Mouse (Mus musculus) neural tube, embryonic 13.5 days (tissue): ENCODE data around the gene Hist1h2bj. TPM values are rescaled to one million over a fixed set of nuclear protein-coding genes. Genes with fewer than 3 reads are reported as not detected.
A peak's percentile ranks its signal among the peaks of the same experiment; 100 is the strongest.
"Not testable (repeated sequence)": the region's sequence is repeated elsewhere in the genome, so short reads cannot be mapped to it uniquely, and the experiment has no call there.

Experiments
- ATAC-seq: fragments of 200-750 bp; cut with Nextera tagmentation; 2 replicates; pipeline ENCODE4 v1.8.0; 2017; ENCODE audit warnings: low read depth, mild to moderate bottlenecking, moderate TSS enrichment, moderate library complexity
- H3K27ac ChIP-seq: fragments of 300-500 bp; sonication (generic); replicated peaks from 2 replicates; pipeline ENCODE4 v1.5.1; 2015; ENCODE audit warnings: moderate library complexity, mild to moderate bottlenecking, inconsistent platforms
- H3K27me3 ChIP-seq: fragments of 300-500 bp; sonication (generic); 2 replicates; pipeline ENCODE4 v1.6.1; 2015; ENCODE audit warnings: mild to moderate bottlenecking, inconsistent platforms
- H3K36me3 ChIP-seq: fragments of 300-500 bp; sonication (generic); 2 replicates; pipeline ENCODE4 v1.6.1; 2015; ENCODE audit warnings: mild to moderate bottlenecking, inconsistent platforms
- H3K4me1 ChIP-seq: fragments of 300-500 bp; sonication (generic); replicated peaks from 2 replicates; pipeline ENCODE4 v1.6.1; 2015; ENCODE audit warnings: inconsistent platforms
- H3K4me2 ChIP-seq: fragments of 300-500 bp; sonication (generic); 2 replicates; pipeline ENCODE4 v1.6.1; 2015; ENCODE audit warnings: inconsistent platforms, mild to moderate bottlenecking, moderate library complexity
- H3K4me3 ChIP-seq: fragments of 300-500 bp; sonication (generic); 2 replicates; pipeline ENCODE4 v1.5.1; 2015; ENCODE audit warnings: mild to moderate bottlenecking, inconsistent platforms
- H3K9ac ChIP-seq: fragments of 300-500 bp; sonication (generic); 2 replicates; pipeline ENCODE4 v1.6.1; 2015; ENCODE audit warnings: moderate library complexity, mild to moderate bottlenecking, inconsistent platforms
- H3K9me3 ChIP-seq: fragments of 300-500 bp; sonication (generic); 2 replicates; pipeline ENCODE4 v1.6.1; 2016; ENCODE audit warnings: inconsistent platforms
- WGBS: fragments of 180-500 bp; shearing (Covaris S2); methylation state at CpG from one replicate; pipeline ENCODE4 v1.1.7; 2015; 5-methylcytosine and 5-hydroxymethylcytosine counted together
- polyA plus RNA-seq: library from polyadenylated mRNA; unstranded; fragments of >200 nt; fragmentation: Nextera tagmentation; extraction: Ambion mirVana; gene quantifications from 2 replicates; pipeline ENCODE4 v1.2.1, GENCODE M21; 2015

Hist1h2bj gene
- polyA plus RNA-seq, 1 experiment from 2014 or later: 2.7 TPM

DNA sequence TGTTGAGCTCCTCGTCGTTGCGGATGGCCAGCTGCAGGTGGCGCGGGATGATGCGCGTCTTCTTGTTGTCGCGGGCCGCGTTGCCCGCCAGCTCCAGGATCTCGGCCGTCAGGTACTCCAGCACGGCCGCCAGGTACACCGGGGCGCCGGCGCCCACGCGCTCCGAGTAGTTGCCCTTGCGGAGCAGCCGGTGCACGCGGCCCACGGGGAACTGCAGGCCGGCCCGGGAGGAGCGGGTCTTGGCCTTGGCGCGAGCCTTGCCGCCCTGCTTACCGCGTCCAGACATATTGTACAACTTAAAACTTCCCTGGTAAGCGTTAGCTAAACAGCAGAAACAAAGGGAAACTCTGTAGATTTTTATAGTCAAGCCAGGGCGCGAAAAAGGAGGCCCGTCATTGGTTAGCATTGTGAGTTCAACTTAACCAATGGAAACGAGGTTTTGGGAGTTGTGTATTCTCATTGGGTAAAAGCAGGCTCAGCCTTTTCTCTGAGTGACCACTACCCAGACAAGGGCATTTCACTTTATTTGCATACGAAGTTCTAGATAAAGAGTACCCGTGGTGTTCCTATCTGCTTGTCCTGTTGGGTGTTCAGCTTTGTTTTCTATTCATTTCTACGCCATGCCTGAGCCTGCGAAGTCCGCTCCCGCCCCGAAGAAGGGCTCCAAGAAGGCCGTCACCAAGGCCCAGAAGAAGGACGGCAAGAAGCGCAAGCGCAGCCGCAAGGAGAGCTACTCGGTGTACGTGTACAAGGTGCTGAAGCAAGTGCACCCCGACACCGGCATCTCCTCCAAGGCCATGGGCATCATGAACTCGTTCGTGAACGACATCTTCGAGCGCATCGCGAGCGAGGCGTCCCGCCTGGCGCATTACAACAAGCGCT, 7.5 kb upstream of the Hist1h2bj start, which contains the start of the genes Hist1h2ah and Hist1h2bk:
TSS of gene Hist1h2ah (minus strand) at position 302 of the 882 bp plus-strand sequence.
TSS of gene Hist1h2bk (plus strand) at position 604 of the 882 bp plus-strand sequence.
- Histone ChIP-seq H3K4me2 (peak within 1 kb of the TSS; percentile 72), H3K4me1 (peaks cover 26% of the 10 kb centered on the region), H3K9ac (peak within 1 kb of the TSS; percentile 70), H3K27ac (peak within 1 kb of the TSS; percentile 79), H3K4me3 (peak within 1 kb of the TSS; percentile 42)
- H3K27me3 ChIP-seq, H3K9me3 ChIP-seq, H3K36me3 ChIP-seq: not testable (repeated sequence)
- under 1% methylated on average over 26 of the region's 69 CpGs for WGBS
- ATAC-seq: peak; percentile 98

DNA sequence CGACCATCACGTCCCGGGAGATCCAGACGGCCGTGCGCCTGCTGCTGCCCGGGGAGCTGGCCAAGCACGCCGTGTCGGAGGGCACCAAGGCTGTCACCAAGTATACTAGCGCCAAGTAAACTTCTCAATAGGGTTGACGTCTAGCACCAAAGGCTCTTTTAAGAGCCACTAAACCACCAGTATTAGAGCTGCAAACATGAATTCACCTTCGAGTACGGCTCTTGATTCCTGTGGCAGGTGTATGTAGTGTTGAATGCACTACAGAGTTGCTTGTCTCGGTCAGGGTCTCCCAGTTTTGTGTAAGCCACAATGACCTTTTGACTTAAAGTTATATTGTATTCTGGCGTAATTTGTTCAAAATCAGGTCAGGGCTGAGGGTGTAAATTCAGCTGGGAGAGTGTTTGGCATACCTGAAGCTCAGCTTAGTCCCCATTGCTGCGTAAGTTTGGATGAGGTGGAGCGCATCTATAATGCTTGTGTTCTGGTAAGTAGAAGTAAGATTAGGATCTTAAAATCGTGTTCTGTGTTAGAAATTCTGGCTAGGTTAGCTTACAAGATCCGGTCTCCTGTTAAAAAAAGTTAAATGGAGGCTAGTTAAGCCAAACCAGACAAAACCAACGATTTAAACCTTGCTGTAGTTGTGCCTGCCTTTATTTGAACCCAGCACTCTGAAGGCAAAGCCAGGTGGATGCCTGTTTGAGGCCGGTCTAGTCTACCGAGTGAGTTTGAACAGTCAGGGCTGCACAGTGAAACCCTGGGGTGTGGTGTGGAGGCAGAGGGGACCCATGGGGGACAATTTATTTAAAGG, 6.7 kb upstream of the Hist1h2bj start:
- Histone ChIP-seq H3K4me1 (peaks cover 30% of the 10 kb centered on the region), H3K27ac (peak overlapping the region; percentile 74), H3K4me3 (peak overlapping the region; percentile 42)

DNA sequence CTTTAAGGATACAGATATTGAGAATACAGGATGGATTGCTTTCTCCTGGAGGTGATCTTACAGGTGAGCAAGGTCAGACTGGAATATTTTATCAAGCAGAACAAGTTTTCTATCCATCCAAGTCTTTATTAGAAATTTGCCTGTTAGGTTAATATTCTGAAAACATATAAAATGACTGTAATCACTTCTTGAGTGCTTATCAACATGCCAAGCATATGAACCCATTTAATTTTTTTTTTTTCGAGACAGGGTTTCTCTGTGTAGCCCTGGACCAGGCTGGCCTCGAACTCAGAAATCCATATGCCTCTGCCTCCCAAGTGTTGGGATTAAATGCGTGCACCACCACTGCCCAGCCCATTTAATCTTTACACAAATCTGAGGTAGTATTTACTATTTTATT, 6.0 kb upstream of the Hist1h2bj start:
- H3K27me3 ChIP-seq: no peaks in the 10 kb centered on the region
- H3K4me1 ChIP-seq: peaks cover 35% of the 10 kb centered on the region
- peak overlapping the region; percentile 72 for H3K4me2 ChIP-seq
- peak overlapping the region; percentile 42; the same call in 1 of the 2 replicates for H3K4me3 ChIP-seq
- ATAC-seq: no peak
- WGBS: 64% methylated on average over 3 of the region's 3 CpGs
- peak overlapping the region; percentile 70 for H3K9ac ChIP-seq
- H3K9me3 ChIP-seq: no peaks in the 10 kb centered on the region
- H3K36me3 ChIP-seq: no peaks in the 10 kb centered on the region
- H3K27ac ChIP-seq: 0 out of 2 replicates have a peak overlapping the region, but pooled peaks have one; percentile 74

More for the DNA sequence above, 6.7 kb upstream of the Hist1h2bj start:
- ATAC-seq: peak; percentile 16; the same call in 1 of the 2 replicates
- Histone ChIP-seq H3K4me2 (peak overlapping the region; percentile 72), H3K36me3 (no peaks in the 10 kb centered on the region), H3K9ac (peak overlapping the region; percentile 70), H3K9me3 (no peaks in the 10 kb centered on the region), H3K27me3 (no peaks in the 10 kb centered on the region)
- 3% methylated on average over 21 of the region's 23 CpGs for WGBS

DNA sequence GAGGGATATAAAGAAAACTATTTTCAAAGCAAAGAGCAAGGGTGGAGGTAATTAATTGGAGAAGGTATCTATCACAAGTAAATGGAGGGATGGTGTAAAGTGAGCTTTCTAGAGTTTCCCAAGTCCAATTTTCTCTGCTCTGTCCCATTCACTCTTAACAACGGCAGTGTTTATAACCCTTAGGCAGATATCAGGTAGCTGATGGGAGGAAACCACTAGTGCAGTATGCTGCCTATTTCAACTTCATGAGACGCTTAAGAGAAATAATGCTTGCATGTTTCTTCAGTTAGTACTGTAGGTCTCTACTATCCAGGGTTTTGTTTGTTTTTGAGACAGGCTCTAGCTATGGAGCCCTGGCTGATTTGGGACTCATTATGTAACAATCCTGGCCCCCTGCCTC, 5.6 kb upstream of the Hist1h2bj start:
- H3K9ac ChIP-seq: no peak overlapping the region
- peaks cover 38% of the 10 kb centered on the region for H3K4me1 ChIP-seq
- ATAC-seq: no peak
- H3K9me3 ChIP-seq: no peaks in the 10 kb centered on the region
- no peaks in the 10 kb centered on the region for H3K36me3 ChIP-seq
- no peak overlapping the region for H3K4me3 ChIP-seq
- 0 out of 2 replicates have a peak overlapping the region, but pooled peaks have one; percentile 72 for H3K4me2 ChIP-seq
- 63% methylated on average over 2 of the region's 2 CpGs for WGBS
- H3K27ac ChIP-seq: no peak overlapping the region
- H3K27me3 ChIP-seq: no peaks in the 10 kb centered on the region

DNA sequence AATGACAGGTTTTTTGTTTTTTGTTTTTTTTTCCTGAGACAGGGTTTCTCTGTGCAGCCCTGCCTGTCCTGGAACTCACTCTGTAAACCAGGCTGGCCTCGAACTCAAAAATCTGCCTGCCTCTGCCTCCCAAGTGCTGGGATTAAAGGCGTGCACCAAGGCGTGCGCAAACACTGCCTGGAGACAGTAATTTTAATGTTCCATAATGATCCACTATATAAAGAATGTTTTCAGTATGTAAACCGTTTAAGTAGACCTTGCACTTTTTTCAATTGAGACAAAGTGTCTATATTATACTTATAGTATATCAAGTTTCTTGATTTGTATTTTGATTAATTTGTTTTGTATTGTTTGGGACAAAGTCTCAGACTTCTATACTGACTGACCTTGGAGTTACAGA, 3.6 kb upstream of the Hist1h2bj start:
- H3K4me3 ChIP-seq: no peak overlapping the region
- no peak overlapping the region for H3K27ac ChIP-seq
- no peaks in the 10 kb centered on the region for H3K9me3 ChIP-seq
- H3K9ac ChIP-seq: no peak overlapping the region
- WGBS: 59% methylated on average over 5 of the region's 5 CpGs
- H3K4me2 ChIP-seq: no peak overlapping the region
- no peak for ATAC-seq
- peaks cover 41% of the 10 kb centered on the region for H3K4me1 ChIP-seq
- H3K27me3 ChIP-seq: no peaks in the 10 kb centered on the region
- H3K36me3 ChIP-seq: no peaks in the 10 kb centered on the region

DNA sequence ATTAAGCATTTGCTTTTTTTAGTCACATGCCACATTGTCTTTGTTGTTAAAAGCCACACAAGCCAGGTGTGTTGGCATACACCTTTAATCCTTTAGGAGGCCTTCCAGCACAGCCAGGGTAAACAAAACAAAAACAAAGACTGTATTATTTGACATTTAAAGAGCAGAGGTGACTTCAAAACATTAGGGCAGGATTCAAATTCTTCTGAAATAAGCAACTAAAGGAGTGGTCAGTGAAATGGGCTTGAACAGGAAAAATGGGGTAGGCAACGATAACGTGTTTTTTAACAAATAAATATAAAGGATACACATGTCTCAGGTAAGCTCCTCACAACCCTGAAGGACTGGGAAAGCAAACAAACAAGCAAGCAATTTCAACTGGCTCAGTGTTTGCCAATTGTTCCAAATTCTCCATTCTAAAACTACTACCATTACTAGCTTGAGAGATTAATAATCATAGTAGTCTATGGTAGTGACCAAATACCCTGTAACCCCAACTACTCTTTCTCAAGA, 3.0 kb upstream of the Hist1h2bj start:
- no peak overlapping the region; the same call in 1 of the 2 replicates for H3K9ac ChIP-seq
- 11% methylated on average over 2 of the region's 2 CpGs for WGBS
- ATAC-seq: no peak
- no peak overlapping the region for H3K27ac ChIP-seq
- H3K4me1 ChIP-seq: peaks cover 39% of the 10 kb centered on the region
- H3K4me2 ChIP-seq: peak overlapping the region; percentile 78
- H3K27me3 ChIP-seq: no peaks in the 10 kb centered on the region
- no peaks in the 10 kb centered on the region for H3K9me3 ChIP-seq
- no peaks in the 10 kb centered on the region for H3K36me3 ChIP-seq
- peak overlapping the region; percentile 41 for H3K4me3 ChIP-seq

DNA sequence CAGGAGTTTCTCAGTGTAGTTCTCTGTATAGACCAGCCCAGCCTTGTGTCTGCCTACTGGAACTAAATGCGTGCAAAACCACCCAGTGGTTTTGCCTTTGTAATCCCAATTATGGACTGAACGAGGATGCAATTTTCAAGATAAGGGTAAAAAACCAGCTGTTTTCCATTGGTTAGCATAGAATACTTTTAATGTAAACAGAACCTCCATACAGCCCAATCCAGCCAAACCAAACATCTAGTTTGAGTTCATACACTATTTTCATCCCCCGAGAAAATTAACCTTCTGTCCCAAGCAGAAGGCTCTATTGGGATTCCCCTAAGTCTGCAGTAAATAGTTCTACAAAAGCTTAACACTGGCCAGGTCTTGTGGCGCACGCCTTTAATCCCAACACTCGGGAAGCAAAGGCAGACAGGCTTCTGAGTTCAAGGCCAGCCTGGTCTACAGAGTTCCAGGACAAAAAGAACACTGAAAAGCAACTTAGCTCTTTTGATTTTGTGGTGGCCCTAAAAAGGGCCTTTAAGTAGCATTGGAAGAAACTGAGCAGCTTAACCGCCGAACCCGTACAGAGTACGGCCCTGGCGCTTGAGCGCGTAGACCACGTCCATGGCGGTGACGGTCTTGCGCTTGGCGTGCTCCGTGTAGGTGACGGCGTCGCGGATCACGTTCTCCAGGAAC, 2.4 kb upstream of the Hist1h2bj start:
- peak overlapping the region; percentile 41 for H3K4me3 ChIP-seq
- H3K9me3 ChIP-seq: no peaks in the 10 kb centered on the region
- WGBS: under 1% methylated on average over 20 of the region's 24 CpGs
- no peaks in the 10 kb centered on the region for H3K27me3 ChIP-seq
- H3K36me3 ChIP-seq: no peaks in the 10 kb centered on the region
- peaks cover 38% of the 10 kb centered on the region for H3K4me1 ChIP-seq
- 0 out of 2 replicates have a peak, but pooled peaks have one; percentile 6 for ATAC-seq
- H3K4me2 ChIP-seq: peak overlapping the region; percentile 78
- H3K27ac ChIP-seq: peak overlapping the region; percentile 88
- H3K9ac ChIP-seq: peak overlapping the region; percentile 66

DNA sequence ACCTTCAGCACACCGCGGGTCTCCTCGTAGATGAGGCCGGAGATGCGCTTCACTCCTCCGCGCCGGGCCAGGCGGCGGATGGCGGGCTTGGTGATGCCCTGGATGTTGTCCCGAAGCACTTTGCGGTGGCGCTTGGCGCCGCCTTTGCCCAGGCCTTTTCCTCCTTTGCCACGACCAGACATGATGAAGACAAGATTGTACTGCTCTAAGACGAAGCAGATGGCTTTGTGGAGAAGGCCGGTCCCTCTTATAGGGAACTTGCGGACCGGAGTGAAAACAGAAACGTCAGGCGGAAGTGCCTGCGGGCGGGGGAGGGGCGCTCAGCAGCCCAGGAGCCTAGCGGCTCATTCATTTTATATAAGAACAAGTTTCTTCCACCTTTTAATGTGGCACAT, 1.9 kb upstream of the Hist1h2bj start, which contains the start of gene Hist1h4i:
TSS of gene Hist1h4i (minus strand) at position 221 of the 395 bp plus-strand sequence.
- Histone ChIP-seq H3K4me3 (peak within 1 kb of the TSS; percentile 41), H3K4me2 (peak within 1 kb of the TSS; percentile 78), H3K27ac (peak within 1 kb of the TSS; percentile 88), H3K9ac (peak within 1 kb of the TSS; percentile 66), H3K4me1 (peaks cover 37% of the 10 kb centered on the region)
- peak; percentile 49 for ATAC-seq
- H3K36me3 ChIP-seq, H3K27me3 ChIP-seq, H3K9me3 ChIP-seq: not testable (repeated sequence)
- WGBS: 0% methylated on average over 22 of the region's 27 CpGs

DNA sequence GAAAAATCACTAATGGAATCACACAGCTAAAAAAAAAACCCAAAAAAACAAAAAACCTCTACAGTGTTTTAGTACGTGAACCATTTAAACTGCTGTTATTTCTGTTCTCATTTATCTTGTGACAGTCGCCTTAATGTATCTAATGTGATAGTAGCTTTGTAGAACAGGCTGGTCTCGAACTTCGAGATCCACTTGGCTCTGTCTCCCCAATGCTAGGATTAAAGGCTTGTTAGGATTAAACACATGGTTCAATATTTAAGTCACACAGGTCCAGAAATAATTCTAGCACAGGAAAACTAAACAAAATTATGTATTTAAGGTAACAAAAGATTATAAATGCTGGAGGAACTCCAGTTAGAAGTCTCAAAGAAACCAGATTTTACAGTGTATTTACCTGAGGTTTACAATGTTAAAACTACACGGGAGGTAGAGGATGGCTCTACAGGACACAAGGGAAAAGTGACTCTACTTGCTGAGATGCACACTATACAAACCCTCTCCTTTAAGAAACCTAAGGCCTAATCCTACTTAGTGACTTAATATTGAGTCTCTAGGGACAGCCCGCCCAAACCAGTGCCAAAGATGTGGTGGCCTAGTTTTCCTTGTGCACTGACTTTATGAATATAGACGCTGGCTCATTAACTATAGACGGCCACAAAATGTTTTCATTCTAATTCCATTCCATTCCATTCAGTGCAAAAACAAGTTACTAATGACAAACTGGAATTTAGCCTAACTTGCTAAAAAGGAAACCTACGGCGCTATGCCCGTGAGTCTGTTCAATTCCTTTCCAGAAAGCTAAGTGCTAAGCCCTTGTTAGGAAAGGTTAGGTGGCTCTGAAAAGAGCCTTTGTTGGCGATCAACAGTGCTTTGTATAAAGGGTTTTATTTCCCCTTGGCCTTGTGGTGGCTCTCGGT, 1.1 kb upstream of the Hist1h2bj start:
- H3K36me3 ChIP-seq: no peaks in the 10 kb centered on the region
- H3K4me1 ChIP-seq: peaks cover 30% of the 10 kb centered on the region
- peak overlapping the region; percentile 88 for H3K27ac ChIP-seq
- no peak; the same call in 1 of the 2 replicates for ATAC-seq
- no peaks in the 10 kb centered on the region for H3K27me3 ChIP-seq
- peak overlapping the region; percentile 64 for H3K9ac ChIP-seq
- H3K9me3 ChIP-seq: no peaks in the 10 kb centered on the region
- peak overlapping the region; percentile 78 for H3K4me2 ChIP-seq
- WGBS: 3% methylated on average over 13 of the region's 13 CpGs
- peak overlapping the region; percentile 38 for H3K4me3 ChIP-seq

DNA sequence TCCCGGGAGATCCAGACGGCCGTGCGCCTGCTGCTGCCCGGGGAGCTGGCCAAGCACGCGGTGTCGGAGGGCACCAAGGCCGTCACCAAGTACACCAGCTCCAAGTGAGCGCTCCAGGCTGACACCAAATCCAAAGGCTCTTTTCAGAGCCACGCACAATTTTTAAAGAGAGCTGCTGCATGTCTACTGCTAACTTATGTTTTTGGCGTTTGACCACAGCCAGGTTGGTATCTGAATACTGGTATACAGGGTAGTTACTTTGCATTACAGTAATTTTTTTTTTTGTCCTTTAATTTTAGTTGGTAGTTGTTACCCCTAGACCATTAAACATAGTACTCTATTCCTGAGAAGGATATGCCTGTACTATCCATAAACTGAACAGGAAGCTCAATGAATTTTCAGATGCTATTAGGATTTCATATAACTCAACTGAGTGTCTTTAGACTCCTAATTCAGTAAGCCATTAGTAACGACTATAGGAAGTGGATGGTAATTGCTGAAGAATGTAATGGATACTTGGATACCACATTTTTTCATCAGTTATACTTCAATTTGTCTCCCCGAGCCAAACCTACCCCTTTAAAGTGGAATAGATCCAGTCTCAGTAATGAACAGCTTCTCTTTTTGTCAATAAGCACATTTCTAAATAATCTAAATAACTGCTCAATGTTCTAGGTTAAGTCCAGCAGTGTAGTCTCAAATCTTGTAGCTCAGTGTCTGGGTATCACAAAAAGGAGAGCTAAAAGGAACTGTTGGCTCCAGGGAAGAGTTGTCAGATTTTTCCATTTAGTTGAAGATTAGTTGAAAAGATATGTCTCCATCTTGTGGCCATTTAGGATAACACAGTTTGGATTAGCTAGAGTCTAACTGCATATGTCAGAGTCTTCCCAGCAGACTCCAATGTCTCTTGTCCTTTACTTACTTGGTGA, 753 bp downstream of the Hist1h2bj start:
- H3K36me3 ChIP-seq: no peaks in the 10 kb centered on the region
- H3K27me3 ChIP-seq: no peaks in the 10 kb centered on the region
- H3K4me2 ChIP-seq: peak overlapping the region; percentile 78
- H3K4me3 ChIP-seq: peak overlapping the region; percentile 39
- 1% methylated on average over 13 of the region's 14 CpGs for WGBS
- peak overlapping the region; percentile 67 for H3K9ac ChIP-seq
- peak overlapping the region; percentile 87 for H3K27ac ChIP-seq
- peaks cover 29% of the 10 kb centered on the region for H3K4me1 ChIP-seq
- ATAC-seq: peak; percentile 29
- H3K9me3 ChIP-seq: no peaks in the 10 kb centered on the region
